Mouse (Mus musculus): Measurements from ENCODE around the gene Ebf1. TPM values are rescaled to one million over a fixed set of nuclear protein-coding genes. Genes with fewer than 3 reads are reported as not detected.
A peak's percentile ranks its signal among the peaks of the same experiment; 100 is the strongest.

The Ebf1 gene
- polyA plus RNA-seq, 1 experiment, result 2.3 TPM

- H3K36me3 ChIP-seq (ENCODE audit: control insufficient read depth, insufficient read depth, low read length, poor library complexity, severe bottlenecking), result no peaks in the 10 kb centered on the region
- no peak overlapping the region for H3K9ac ChIP-seq (ENCODE audit: low read depth, poor library complexity, severe bottlenecking)
- H3K27me3 ChIP-seq (ENCODE audit: control insufficient read depth, insufficient read depth, low read length, poor library complexity, severe bottlenecking), result no peaks in the 10 kb centered on the region
- TF ChIP-seq CTCF (IDR thresholded peaks at IDR 0.05; ENCODE audit: low read depth, low read length) (no peak), POLR2A (IDR thresholded peaks at IDR 0.05; ENCODE audit: insufficient read depth, low read length) (no peak), EP300 (IDR thresholded peaks at IDR 0.05; ENCODE audit: insufficient read depth, low read depth, low read length) (no peak)
- no peak overlapping the region for H3K27ac ChIP-seq (ENCODE audit: insufficient read depth, low read length)
- no peak overlapping the region for H3K4me3 ChIP-seq (ENCODE audit: low read depth, low read length)
- no peaks in the 10 kb centered on the region for H3K9me3 ChIP-seq (replicated peaks; ENCODE audit: control insufficient read depth, insufficient read depth, low read length, poor library complexity, severe bottlenecking)
- no peaks in the 10 kb centered on the region for H3K4me1 ChIP-seq (ENCODE audit: control insufficient read depth, insufficient read depth, low read length)
Observed at GRCm38 (mm10) chr11:44749309-44749708, 132.2 kb downstream of the Ebf1 start.

DNA sequence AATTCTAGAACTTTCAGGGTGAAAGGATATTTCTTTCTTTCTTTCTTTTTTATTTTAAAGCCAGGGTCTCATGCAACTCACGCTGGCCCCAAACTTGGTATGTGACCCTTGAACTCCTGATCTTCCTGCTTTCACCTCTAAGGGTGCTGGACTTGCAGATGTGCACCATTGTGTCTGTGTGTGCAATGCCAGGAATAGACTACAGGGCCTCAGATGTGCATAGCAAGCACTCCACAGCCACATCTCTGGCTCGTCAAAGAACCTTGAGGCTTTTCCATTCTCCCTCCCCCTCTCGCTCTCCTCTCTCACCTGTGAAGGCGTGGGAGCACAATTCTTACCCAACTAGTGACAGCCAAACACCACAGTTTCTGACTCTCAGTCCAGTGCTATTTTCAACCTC, 137.2 kb downstream of the Ebf1 start:
- Histone ChIP-seq H3K27me3 (ENCODE audit: control insufficient read depth, insufficient read depth, low read length, poor library complexity, severe bottlenecking) (no peaks in the 10 kb centered on the region), H3K9ac (ENCODE audit: low read depth, poor library complexity, severe bottlenecking) (no peak overlapping the region), H3K9me3 (replicated peaks; ENCODE audit: control insufficient read depth, insufficient read depth, low read length, poor library complexity, severe bottlenecking) (no peaks in the 10 kb centered on the region), H3K4me3 (ENCODE audit: low read depth, low read length) (no peak overlapping the region), H3K4me1 (ENCODE audit: control insufficient read depth, insufficient read depth, low read length) (peaks cover 4% of the 10 kb centered on the region), H3K36me3 (ENCODE audit: control insufficient read depth, insufficient read depth, low read length, poor library complexity, severe bottlenecking) (no peaks in the 10 kb centered on the region), H3K27ac (ENCODE audit: insufficient read depth, low read length) (no peak overlapping the region)
- TF ChIP-seq EP300 (IDR thresholded peaks at IDR 0.05; ENCODE audit: insufficient read depth, low read depth, low read length) (0 out of 2 replicates have a peak, but pooled peaks have one; percentile 35), CTCF (IDR thresholded peaks at IDR 0.05; ENCODE audit: low read depth, low read length) (no peak)

DNA sequence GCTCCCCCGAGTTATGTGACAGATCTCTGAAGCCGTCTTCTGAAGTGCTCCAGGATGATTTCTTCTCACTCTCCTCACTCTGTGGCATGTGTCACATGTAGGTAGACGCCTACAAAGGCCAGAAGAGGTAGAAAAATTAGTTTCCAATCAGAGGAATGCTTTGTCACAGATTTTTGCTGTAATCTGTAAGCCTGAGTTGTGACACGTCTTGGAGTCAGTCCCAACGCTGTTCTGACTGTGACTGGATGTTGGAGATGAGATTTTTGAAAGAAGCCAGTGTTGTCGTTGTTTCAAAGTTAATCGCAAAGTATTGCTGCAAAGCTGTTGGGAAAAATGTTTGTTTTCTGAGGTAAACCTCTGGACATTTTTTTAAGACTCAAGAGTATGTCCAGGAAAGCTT, 139.2 kb downstream of the Ebf1 start:
- Histone ChIP-seq H3K27ac (ENCODE audit: insufficient read depth, low read length) (no peak overlapping the region), H3K9me3 (replicated peaks; ENCODE audit: control insufficient read depth, insufficient read depth, low read length, poor library complexity, severe bottlenecking) (no peaks in the 10 kb centered on the region), H3K9ac (ENCODE audit: low read depth, poor library complexity, severe bottlenecking) (no peak overlapping the region), H3K36me3 (ENCODE audit: control insufficient read depth, insufficient read depth, low read length, poor library complexity, severe bottlenecking) (no peaks in the 10 kb centered on the region), H3K4me3 (ENCODE audit: low read depth, low read length) (no peak overlapping the region), H3K4me1 (ENCODE audit: control insufficient read depth, insufficient read depth, low read length) (peaks cover 6% of the 10 kb centered on the region), H3K27me3 (ENCODE audit: control insufficient read depth, insufficient read depth, low read length, poor library complexity, severe bottlenecking) (no peaks in the 10 kb centered on the region)
- no peak for TF ChIP-seq POLR2A (IDR thresholded peaks at IDR 0.05; ENCODE audit: insufficient read depth, low read length)
- no peak for TF ChIP-seq CTCF (IDR thresholded peaks at IDR 0.05; ENCODE audit: low read depth, low read length)
- no peak for TF ChIP-seq EP300 (IDR thresholded peaks at IDR 0.05; ENCODE audit: insufficient read depth, low read depth, low read length)

- TF ChIP-seq CTCF (IDR thresholded peaks at IDR 0.05; ENCODE audit: low read depth, low read length) (no peak), POLR2A (IDR thresholded peaks at IDR 0.05; ENCODE audit: insufficient read depth, low read length) (no peak), EP300 (IDR thresholded peaks at IDR 0.05; ENCODE audit: insufficient read depth, low read depth, low read length) (no peak)
- Histone ChIP-seq H3K27me3 (ENCODE audit: control insufficient read depth, insufficient read depth, low read length, poor library complexity, severe bottlenecking) (no peaks in the 10 kb centered on the region), H3K27ac (ENCODE audit: insufficient read depth, low read length) (no peak overlapping the region), H3K36me3 (ENCODE audit: control insufficient read depth, insufficient read depth, low read length, poor library complexity, severe bottlenecking) (no peaks in the 10 kb centered on the region), H3K9me3 (replicated peaks; ENCODE audit: control insufficient read depth, insufficient read depth, low read length, poor library complexity, severe bottlenecking) (no peaks in the 10 kb centered on the region), H3K9ac (ENCODE audit: low read depth, poor library complexity, severe bottlenecking) (no peak overlapping the region), H3K4me1 (ENCODE audit: control insufficient read depth, insufficient read depth, low read length) (peaks cover 8% of the 10 kb centered on the region), H3K4me3 (ENCODE audit: low read depth, low read length) (no peak overlapping the region)
Observed at GRCm38 (mm10) chr11:44758857-44759256, 141.7 kb downstream of the Ebf1 start.

DNA sequence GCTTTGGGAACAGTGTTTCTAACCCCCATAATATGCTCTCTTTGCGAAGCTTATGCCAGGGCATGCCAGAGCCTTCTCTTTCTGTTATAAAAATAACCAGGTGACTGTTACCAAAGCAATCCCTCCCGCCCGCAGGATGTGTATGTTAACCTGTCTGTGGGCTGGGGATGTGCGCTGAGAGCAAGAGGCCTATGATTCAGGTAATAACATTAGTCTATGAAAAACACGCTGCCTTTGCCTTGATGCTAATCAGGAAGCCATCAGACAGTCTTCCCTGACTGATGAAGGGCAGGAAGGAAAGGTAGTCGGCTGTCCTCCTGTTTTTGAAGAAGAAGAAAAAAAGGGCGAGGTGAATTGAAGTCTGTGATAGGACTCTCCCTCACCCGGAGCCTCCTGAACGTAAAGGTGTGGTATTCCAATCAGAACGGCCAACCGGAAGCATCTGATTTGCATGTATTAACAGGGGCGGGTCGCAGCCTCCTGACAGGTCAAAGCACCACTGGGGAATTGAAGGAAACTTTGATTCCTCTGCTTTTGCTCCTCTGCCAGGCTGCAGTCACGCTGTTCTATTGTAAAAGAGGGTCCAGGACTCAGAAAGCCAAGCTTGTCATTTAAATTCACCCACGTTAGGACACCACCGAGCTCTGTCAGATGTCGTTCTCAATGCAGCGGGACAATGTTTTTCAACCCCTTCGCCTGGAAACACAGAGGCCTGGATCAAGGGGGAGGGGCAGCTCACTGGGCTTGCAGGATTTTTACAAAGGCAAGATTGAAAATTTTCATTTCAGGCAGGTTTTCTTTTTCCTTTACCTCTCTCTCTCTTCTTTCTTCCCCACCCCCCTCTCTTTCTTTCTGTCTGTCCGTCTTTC, 144.2 kb downstream of the Ebf1 start:
- Histone ChIP-seq H3K27me3 (ENCODE audit: control insufficient read depth, insufficient read depth, low read length, poor library complexity, severe bottlenecking) (no peaks in the 10 kb centered on the region), H3K9ac (ENCODE audit: low read depth, poor library complexity, severe bottlenecking) (0 out of 2 replicates have a peak overlapping the region, but pooled peaks have one; percentile 23), H3K27ac (ENCODE audit: insufficient read depth, low read length) (peak overlapping the region; percentile 96), H3K9me3 (replicated peaks; ENCODE audit: control insufficient read depth, insufficient read depth, low read length, poor library complexity, severe bottlenecking) (no peaks in the 10 kb centered on the region), H3K4me1 (ENCODE audit: control insufficient read depth, insufficient read depth, low read length) (peaks cover 11% of the 10 kb centered on the region), H3K36me3 (ENCODE audit: control insufficient read depth, insufficient read depth, low read length, poor library complexity, severe bottlenecking) (no peaks in the 10 kb centered on the region), H3K4me3 (ENCODE audit: low read depth, low read length) (peak overlapping the region; percentile 5; the same call in 1 of the 2 replicates)
- no peak for TF ChIP-seq CTCF (IDR thresholded peaks at IDR 0.05; ENCODE audit: low read depth, low read length)
- TF ChIP-seq EP300 (IDR thresholded peaks at IDR 0.05; ENCODE audit: insufficient read depth, low read depth, low read length), result peak; percentile 90
- TF ChIP-seq POLR2A (IDR thresholded peaks at IDR 0.05; ENCODE audit: insufficient read depth, low read length), result no peak
